Mouse (Mus musculus): ENCODE data around the gene Epb41l1. TPM values are rescaled to one million over a fixed set of nuclear protein-coding genes. Genes with fewer than 3 reads are reported as not detected.
A peak's percentile ranks its signal among the peaks of the same experiment; 100 is the strongest.

The Epb41l1 gene
- polyA plus RNA-seq, 1 experiment from 2014 or later, result 2.5 TPM

GRCm38 (mm10) chr2:156540991-156541390 lies 120.3 kb downstream of the Epb41l1 start:
- no peaks in the 10 kb centered on the region for H3K9me3 ChIP-seq
- no peak overlapping the region for H3K4me3 ChIP-seq (replicated peaks)
- H3K27me3 ChIP-seq, result no peaks in the 10 kb centered on the region; the same call in 1 of the 2 replicates
- H3K4me1 ChIP-seq (replicated peaks), result no peaks in the 10 kb centered on the region
- no peak for ATAC-seq (ENCODE audit: insufficient number of reproducible peaks, insufficient read depth, low FRiP score, low TSS enrichment, low read depth)
- H3K36me3 ChIP-seq, result peaks cover 25% of the 10 kb centered on the region; the same call in 1 of the 2 replicates
- H3K9ac ChIP-seq (replicated peaks), result no peak overlapping the region
- H3K4me2 ChIP-seq, result no peak overlapping the region
- H3K27ac ChIP-seq, result no peak overlapping the region
- WGBS, result 77% methylated on average over 7 of the region's 7 CpGs

- peaks cover 21% of the 10 kb centered on the region; the same call in 1 of the 2 replicates for H3K36me3 ChIP-seq
- no peaks in the 10 kb centered on the region for H3K9me3 ChIP-seq
- H3K27ac ChIP-seq, result no peak overlapping the region
- H3K9ac ChIP-seq (replicated peaks), result no peak overlapping the region
- H3K4me1 ChIP-seq (replicated peaks), result no peaks in the 10 kb centered on the region
- H3K27me3 ChIP-seq, result no peaks in the 10 kb centered on the region; the same call in 1 of the 2 replicates
- ATAC-seq (ENCODE audit: insufficient number of reproducible peaks, insufficient read depth, low FRiP score, low TSS enrichment, low read depth), result no peak
- no peak overlapping the region for H3K4me3 ChIP-seq (replicated peaks)
- H3K4me2 ChIP-seq, result no peak overlapping the region
- WGBS, result 72% methylated on average over 8 of the region's 8 CpGs
Measured at GRCm38 (mm10) chr2:156542410-156542809, 121.7 kb downstream of the Epb41l1 start.

- ATAC-seq (ENCODE audit: insufficient number of reproducible peaks, insufficient read depth, low FRiP score, low TSS enrichment, low read depth), result no peak
- Histone ChIP-seq H3K4me1 (replicated peaks) (peaks cover 8% of the 10 kb centered on the region), H3K9ac (replicated peaks) (no peak overlapping the region), H3K9me3 (no peaks in the 10 kb centered on the region), H3K36me3 (peaks cover 10% of the 10 kb centered on the region; the same call in 1 of the 2 replicates), H3K4me3 (replicated peaks) (no peak overlapping the region), H3K4me2 (no peak overlapping the region), H3K27ac (no peak overlapping the region), H3K27me3 (no peaks in the 10 kb centered on the region; the same call in 1 of the 2 replicates)
- 69% methylated on average over 3 of the region's 3 CpGs for WGBS
Measured at GRCm38 (mm10) chr2:156543804-156544203, 123.1 kb downstream of the Epb41l1 start.

- 5% methylated on average over 39 of the region's 39 CpGs for WGBS
- peak within 1 kb of the TSS; percentile 77 for H3K4me2 ChIP-seq
- H3K4me1 ChIP-seq (replicated peaks), result peaks cover 8% of the 10 kb centered on the region
- peaks cover 23% of the 10 kb centered on the region for H3K36me3 ChIP-seq
- no peaks in the 10 kb centered on the region for H3K9me3 ChIP-seq
- no peak for ATAC-seq (ENCODE audit: insufficient number of reproducible peaks, insufficient read depth, low FRiP score, low TSS enrichment, low read depth)
- H3K4me3 ChIP-seq (replicated peaks), result peak within 1 kb of the TSS; percentile 84
- peak within 1 kb of the TSS; percentile 87 for H3K9ac ChIP-seq (replicated peaks)
- H3K27me3 ChIP-seq, result no peaks in the 10 kb centered on the region
- H3K27ac ChIP-seq, result peak within 1 kb of the TSS; percentile 78; the same call in 1 of the 2 replicates
Measured at GRCm38 (mm10) chr2:156547123-156547891, 126.6 kb downstream of the Epb41l1 start, which contains the start of gene Aar2. TSS of gene Aar2 (plus strand) at chr2:156547584.

GRCm38 (mm10) chr2:156552421-156552820 lies 131.7 kb downstream of the Epb41l1 start:
- 94% methylated on average over 4 of the region's 4 CpGs for WGBS
- Histone ChIP-seq H3K4me1 (replicated peaks) (peaks cover 8% of the 10 kb centered on the region), H3K36me3 (peaks cover 70% of the 10 kb centered on the region), H3K4me2 (no peak overlapping the region), H3K9ac (replicated peaks) (no peak overlapping the region), H3K27ac (no peak overlapping the region), H3K27me3 (no peaks in the 10 kb centered on the region), H3K4me3 (replicated peaks) (no peak overlapping the region), H3K9me3 (no peaks in the 10 kb centered on the region)
- no peak for ATAC-seq (ENCODE audit: insufficient number of reproducible peaks, insufficient read depth, low FRiP score, low TSS enrichment, low read depth)

- no peak for ATAC-seq (ENCODE audit: insufficient number of reproducible peaks, insufficient read depth, low FRiP score, low TSS enrichment, low read depth)
- Histone ChIP-seq H3K9ac (replicated peaks) (no peak overlapping the region), H3K27ac (no peak overlapping the region), H3K36me3 (peaks cover 82% of the 10 kb centered on the region), H3K4me1 (replicated peaks) (no peaks in the 10 kb centered on the region), H3K4me2 (no peak overlapping the region), H3K27me3 (no peaks in the 10 kb centered on the region), H3K9me3 (no peaks in the 10 kb centered on the region), H3K4me3 (replicated peaks) (no peak overlapping the region)
- WGBS, result 81% methylated on average over 2 of the region's 2 CpGs
Measured at GRCm38 (mm10) chr2:156561808-156562207, 141.1 kb downstream of the Epb41l1 start.

GRCm38 (mm10) chr2:156563557-156563956 lies 142.8 kb downstream of the Epb41l1 start:
- no peak for ATAC-seq (ENCODE audit: insufficient number of reproducible peaks, insufficient read depth, low FRiP score, low TSS enrichment, low read depth)
- no peak overlapping the region for H3K4me2 ChIP-seq
- no peak overlapping the region for H3K27ac ChIP-seq
- H3K9ac ChIP-seq (replicated peaks), result no peak overlapping the region
- H3K9me3 ChIP-seq, result no peaks in the 10 kb centered on the region
- H3K27me3 ChIP-seq, result no peaks in the 10 kb centered on the region
- H3K4me1 ChIP-seq (replicated peaks), result no peaks in the 10 kb centered on the region
- no peak overlapping the region for H3K4me3 ChIP-seq (replicated peaks)
- 92% methylated on average over 5 of the region's 5 CpGs for WGBS
- peaks cover 83% of the 10 kb centered on the region for H3K36me3 ChIP-seq

- Histone ChIP-seq H3K4me1 (replicated peaks) (no peaks in the 10 kb centered on the region), H3K9ac (replicated peaks) (no peak overlapping the region), H3K27ac (no peak overlapping the region), H3K4me3 (replicated peaks) (no peak overlapping the region), H3K9me3 (no peaks in the 10 kb centered on the region), H3K4me2 (no peak overlapping the region), H3K27me3 (no peaks in the 10 kb centered on the region), H3K36me3 (peaks cover 69% of the 10 kb centered on the region)
- 92% methylated on average over 2 of the region's 2 CpGs for WGBS
- no peak for ATAC-seq (ENCODE audit: insufficient number of reproducible peaks, insufficient read depth, low FRiP score, low TSS enrichment, low read depth)
Measured at GRCm38 (mm10) chr2:156566512-156566911, 145.8 kb downstream of the Epb41l1 start.

GRCm38 (mm10) chr2:156568647-156569046 lies 147.9 kb downstream of the Epb41l1 start:
- Histone ChIP-seq H3K9me3 (no peaks in the 10 kb centered on the region), H3K4me3 (replicated peaks) (no peak overlapping the region), H3K4me2 (no peak overlapping the region), H3K4me1 (replicated peaks) (no peaks in the 10 kb centered on the region), H3K36me3 (peaks cover 58% of the 10 kb centered on the region), H3K27ac (no peak overlapping the region), H3K9ac (replicated peaks) (no peak overlapping the region), H3K27me3 (no peaks in the 10 kb centered on the region)
- WGBS, result 89% methylated on average over 7 of the region's 7 CpGs
- ATAC-seq (ENCODE audit: insufficient number of reproducible peaks, insufficient read depth, low FRiP score, low TSS enrichment, low read depth), result no peak

GRCm38 (mm10) chr2:156569261-156569660 lies 148.6 kb downstream of the Epb41l1 start:
- no peak overlapping the region for H3K9ac ChIP-seq (replicated peaks)
- H3K4me1 ChIP-seq (replicated peaks), result no peaks in the 10 kb centered on the region
- H3K27ac ChIP-seq, result no peak overlapping the region
- WGBS, result 91% methylated on average over 3 of the region's 3 CpGs
- H3K4me3 ChIP-seq (replicated peaks), result no peak overlapping the region
- no peak for ATAC-seq (ENCODE audit: insufficient number of reproducible peaks, insufficient read depth, low FRiP score, low TSS enrichment, low read depth)
- peaks cover 51% of the 10 kb centered on the region for H3K36me3 ChIP-seq
- no peak overlapping the region for H3K4me2 ChIP-seq
- H3K9me3 ChIP-seq, result no peaks in the 10 kb centered on the region
- H3K27me3 ChIP-seq, result no peaks in the 10 kb centered on the region

- 77% methylated on average over 6 of the region's 6 CpGs for WGBS
- peaks cover 34% of the 10 kb centered on the region for H3K36me3 ChIP-seq
- H3K27ac ChIP-seq, result no peak overlapping the region
- H3K9me3 ChIP-seq, result no peaks in the 10 kb centered on the region
- ATAC-seq (ENCODE audit: insufficient number of reproducible peaks, insufficient read depth, low FRiP score, low TSS enrichment, low read depth), result no peak
- no peak overlapping the region for H3K9ac ChIP-seq (replicated peaks)
- no peak overlapping the region for H3K4me2 ChIP-seq
- no peak overlapping the region for H3K4me3 ChIP-seq (replicated peaks)
- no peaks in the 10 kb centered on the region for H3K27me3 ChIP-seq
- H3K4me1 ChIP-seq (replicated peaks), result no peaks in the 10 kb centered on the region
Measured at GRCm38 (mm10) chr2:156571521-156571920, 150.8 kb downstream of the Epb41l1 start.
